ENCODE assay signal across 10 mouse cellular contexts in genomic region chr17:5085942-5086341, GRCm38 (mm10).
DNase-seq lines count a peak whose midpoint lies in the region; ATAC-seq and TF ChIP-seq lines count a peak whose summit lies in the region.
"Had no signal": no experiment of that assay in that cellular context is flagged by ENCODE, and none has a peak within 500 bp of the region (broad histone marks: within the 10 kb centered on the region; RNA-seq: fewer than 3 reads in every experiment).

No protein-coding gene starts in this region.

- H3K9me3 ChIP-seq in forebrain, postnatal 0 days (ENCODE audit: low read length), result no peaks in the 10 kb centered on the region
- H3K9me3 ChIP-seq in heart, embryonic 16.5 days (replicated peaks; ENCODE audit: control insufficient read depth, low read length), result no peaks in the 10 kb centered on the region
- no peaks in the 10 kb centered on the region for H3K9me3 ChIP-seq in midbrain, embryonic 15.5 days
- H3K9me3 ChIP-seq: G1E had no signal

- peak; percentile 38 for DNase-seq in kidney, adult 9 months
- no peak for DNase-seq in kidney, postnatal 14 days
- DNase-seq in forebrain, postnatal 0 days, result no peak
- DNase-seq in adrenal gland, postnatal 10 days, result no peak
- no peak for DNase-seq in spleen, postnatal 36 days (ENCODE audit: low spot score in 2 of 2)
- DNase-seq: spleen, adult 18-20 months had no signal

- ATAC-seq in forebrain, postnatal 0 days, result peak; percentile 28; the same call in 1 of the 2 replicates
- ATAC-seq in heart, embryonic 16.5 days (replicated peaks; ENCODE audit: extremely low read depth, insufficient read depth, low FRiP score), result peak; percentile 82
- 0 out of 2 replicates have a peak, but pooled peaks have one; percentile 44 for ATAC-seq in midbrain, embryonic 15.5 days (replicated peaks)
- ATAC-seq in frontal cortex, adult (ENCODE audit: low TSS enrichment), result no peak

- TF ChIP-seq CTCF in forebrain, postnatal 0 days (IDR thresholded peaks at IDR 0.05; ENCODE audit: low read depth), result no peak

- peaks cover 32% of the 10 kb centered on the region for H3K4me1 ChIP-seq in forebrain, postnatal 0 days (ENCODE audit: insufficient read depth)
- H3K4me1 ChIP-seq in heart, embryonic 16.5 days (ENCODE audit: control insufficient read depth, insufficient read depth, low read length), result peaks cover 62% of the 10 kb centered on the region
- peaks cover 69% of the 10 kb centered on the region for H3K4me1 ChIP-seq in midbrain, embryonic 15.5 days

- H3K36me3 ChIP-seq in forebrain, postnatal 0 days (ENCODE audit: insufficient read depth), result no peaks in the 10 kb centered on the region
- no peaks in the 10 kb centered on the region for H3K36me3 ChIP-seq in heart, embryonic 16.5 days (ENCODE audit: control insufficient read depth, insufficient read depth)
- no peaks in the 10 kb centered on the region for H3K36me3 ChIP-seq in midbrain, embryonic 15.5 days (replicated peaks)

- no peak overlapping the region for H3K27ac ChIP-seq in forebrain, postnatal 0 days (ENCODE audit: low read depth, low read length)
- peak overlapping the region; percentile 72 for H3K27ac ChIP-seq in heart, embryonic 16.5 days (ENCODE audit: low read length)
- H3K27ac ChIP-seq in midbrain, embryonic 15.5 days, result peak overlapping the region; percentile 60

- H3K27me3 ChIP-seq in forebrain, postnatal 0 days (ENCODE audit: insufficient read depth, low read length), result no peaks in the 10 kb centered on the region
- H3K27me3 ChIP-seq in heart, embryonic 16.5 days (ENCODE audit: control insufficient read depth, insufficient read depth, low read length), result no peaks in the 10 kb centered on the region
- H3K27me3 ChIP-seq in midbrain, embryonic 15.5 days (replicated peaks), result no peaks in the 10 kb centered on the region

- H3K4me3 ChIP-seq in forebrain, postnatal 0 days (ENCODE audit: low read depth, low read length), result no peak overlapping the region
- no peak overlapping the region for H3K4me3 ChIP-seq in heart, embryonic 16.5 days (ENCODE audit: low read length)
- no peak overlapping the region for H3K4me3 ChIP-seq in midbrain, embryonic 15.5 days

- WGBS in forebrain, postnatal 0 days, result 46% methylated on average over 5 of the region's 5 CpGs
- WGBS in heart, embryonic 16.5 days, result 23% methylated on average over 5 of the region's 5 CpGs
- WGBS in midbrain, embryonic 15.5 days, result 48% methylated on average over 5 of the region's 5 CpGs

- H3K9ac ChIP-seq in forebrain, postnatal 0 days, result no peak overlapping the region
- H3K9ac ChIP-seq in heart, embryonic 16.5 days (ENCODE audit: low read length), result peak overlapping the region; percentile 43; the same call in 1 of the 2 replicates
- H3K9ac ChIP-seq in midbrain, embryonic 15.5 days, result no peak overlapping the region

- no peak overlapping the region for H3K4me2 ChIP-seq in forebrain, postnatal 0 days (ENCODE audit: low read depth)
- H3K4me2 ChIP-seq in heart, embryonic 16.5 days (ENCODE audit: low read depth, low read length), result peak overlapping the region; percentile 45
- no peak overlapping the region for H3K4me2 ChIP-seq in midbrain, embryonic 15.5 days
